Mouse (Mus musculus) spleen, postnatal 36 days (tissue): ENCODE measurements at regions not wholly inside any gene's neighbourhood (a gene's known extent, or its start where the extent isn't known, plus 50 kb on each side); places are given as distances from the start of the nearest gene placed in this dataset.

Experiments used
- DNase-seq, 2 experiments: peaks; one replicate each; pipeline ENCODE4 v3.0.0; 2022; ENCODE audit warnings: low spot score in 2 of 2, mixed read lengths in 1 of 2

GRCm38 (mm10) chr15:38608207-38608870 lies 1183.0 kb downstream of the 4930447A16Rik start:
- no peak for DNase-seq

DNA sequence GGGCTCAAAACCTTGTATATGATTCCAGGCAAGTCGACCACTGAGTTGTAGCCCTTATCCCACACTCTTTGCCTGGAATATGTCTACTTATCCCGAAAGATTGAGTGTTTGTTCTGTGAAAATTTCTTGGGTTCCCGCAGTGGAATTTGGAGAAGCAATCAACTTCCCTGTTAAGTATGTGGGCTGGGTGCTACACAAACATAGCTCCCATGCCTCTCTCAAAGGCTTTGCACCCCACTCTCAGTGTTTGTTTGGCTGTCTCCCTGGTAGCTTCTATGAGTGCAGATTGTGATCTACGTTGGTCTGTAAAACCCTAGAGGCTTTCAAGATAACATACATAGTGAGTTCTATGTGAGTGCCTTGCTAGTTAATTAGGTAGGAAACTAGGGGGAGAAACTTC lies 1184.2 kb downstream of the 4930447A16Rik start:
- DNase-seq: no peak
